Comparison of ENCODE assay signal across 13 mouse cellular contexts in genomic region chr6:4430704-4431310, GRCm38 (mm10).
DNase-seq lines count a peak whose midpoint lies in the region; ATAC-seq lines count a peak whose summit lies in the region.
"Had no signal": no experiment of that assay in that cellular context is flagged by ENCODE, and none has a peak within 500 bp of the region (broad histone marks: within the 10 kb centered on the region; RNA-seq: fewer than 3 reads in every experiment).

No protein-coding gene starts in this region.

- no peak overlapping the region for H3K4me3 ChIP-seq in forebrain, embryonic 15.5 days
- no peak overlapping the region for H3K4me3 ChIP-seq in forebrain, embryonic 12.5 days (replicated peaks)
- H3K4me3 ChIP-seq in forebrain, embryonic 16.5 days (replicated peaks; ENCODE audit: low read length), result no peak overlapping the region
- H3K4me3 ChIP-seq: erythroblast, embryonic 14.5 days; intestine, embryonic 15.5 days; layer of hippocampus, adult 2 months had no signal

- peaks cover 5% of the 10 kb centered on the region; the same call in 1 of the 2 replicates for H3K4me1 ChIP-seq in forebrain, embryonic 15.5 days
- H3K4me1 ChIP-seq in forebrain, embryonic 12.5 days, result no peaks in the 10 kb centered on the region
- H3K4me1 ChIP-seq in forebrain, embryonic 16.5 days (replicated peaks; ENCODE audit: control insufficient read depth, insufficient read depth, low read length), result 0 out of 2 replicates have a peak, but pooled peaks cover 4% of the 10 kb centered on the region
- H3K4me1 ChIP-seq: intestine, embryonic 15.5 days had no signal

- H3K9me3 ChIP-seq in forebrain, embryonic 15.5 days, result no peaks in the 10 kb centered on the region
- no peaks in the 10 kb centered on the region for H3K9me3 ChIP-seq in forebrain, embryonic 12.5 days
- H3K9me3 ChIP-seq in forebrain, embryonic 16.5 days (ENCODE audit: control insufficient read depth, low read length), result no peaks in the 10 kb centered on the region
- H3K9me3 ChIP-seq: intestine, embryonic 15.5 days had no signal

- DNase-seq in left cerebral cortex, postnatal 25 days (ENCODE audit: low spot score in 2 of 2), result peak; percentile 11 to 24
- no peak for DNase-seq in left cerebral cortex, postnatal 36 days (ENCODE audit: low spot score in 2 of 2)
- DNase-seq in Muller cell, postnatal 12 days (ENCODE audit: inconsistent ontology term), result peak; percentile 87
- no peak for DNase-seq in urinary bladder, postnatal 14 days (ENCODE audit: low spot score)
- no peak for DNase-seq in urinary bladder, postnatal 25 days (ENCODE audit: low spot score)
- DNase-seq: right cerebral cortex, postnatal 4 days; thymus, adult 18-20 months had no signal

- peak; percentile 72 for ATAC-seq in forebrain, embryonic 15.5 days (replicated peaks)
- no peak for ATAC-seq in forebrain, embryonic 12.5 days (ENCODE audit: low FRiP score)
- peak; percentile 87 for ATAC-seq in forebrain, embryonic 16.5 days
- ATAC-seq: intestine, embryonic 15.5 days had no signal

- H3K27me3 ChIP-seq in forebrain, embryonic 15.5 days, result no peaks in the 10 kb centered on the region
- no peaks in the 10 kb centered on the region for H3K27me3 ChIP-seq in forebrain, embryonic 12.5 days
- no peaks in the 10 kb centered on the region for H3K27me3 ChIP-seq in forebrain, embryonic 16.5 days (replicated peaks; ENCODE audit: control insufficient read depth, insufficient read depth, low read length)
- H3K27me3 ChIP-seq: intestine, embryonic 15.5 days had no signal

- WGBS in forebrain, embryonic 15.5 days, result 30% methylated on average over 1 of the region's 1 CpGs
- WGBS in forebrain, embryonic 12.5 days, result 90% methylated on average over 1 of the region's 1 CpGs
- 26% methylated on average over 1 of the region's 1 CpGs for WGBS in forebrain, embryonic 16.5 days

- no peak overlapping the region for H3K4me2 ChIP-seq in forebrain, embryonic 15.5 days (replicated peaks)
- no peak overlapping the region for H3K4me2 ChIP-seq in forebrain, embryonic 12.5 days
- no peak overlapping the region for H3K4me2 ChIP-seq in forebrain, embryonic 16.5 days (ENCODE audit: low read length)
- H3K4me2 ChIP-seq: intestine, embryonic 15.5 days had no signal

- H3K36me3 ChIP-seq in forebrain, embryonic 15.5 days, result no peaks in the 10 kb centered on the region
- H3K36me3 ChIP-seq in forebrain, embryonic 12.5 days (replicated peaks), result no peaks in the 10 kb centered on the region
- no peaks in the 10 kb centered on the region for H3K36me3 ChIP-seq in forebrain, embryonic 16.5 days (ENCODE audit: control insufficient read depth, insufficient read depth)
- H3K36me3 ChIP-seq: intestine, embryonic 15.5 days had no signal

- H3K27ac ChIP-seq in forebrain, embryonic 15.5 days (replicated peaks), result no peak overlapping the region
- no peak overlapping the region for H3K27ac ChIP-seq in forebrain, embryonic 12.5 days
- no peak overlapping the region for H3K27ac ChIP-seq in forebrain, embryonic 16.5 days (ENCODE audit: low read length)
- H3K27ac ChIP-seq: intestine, embryonic 15.5 days; layer of hippocampus, adult 2 months had no signal

- no peak overlapping the region for H3K9ac ChIP-seq in forebrain, embryonic 15.5 days (replicated peaks)
- no peak overlapping the region for H3K9ac ChIP-seq in forebrain, embryonic 12.5 days
- H3K9ac ChIP-seq in forebrain, embryonic 16.5 days (replicated peaks; ENCODE audit: low read depth, low read length), result no peak overlapping the region
- H3K9ac ChIP-seq: intestine, embryonic 15.5 days had no signal

- intact Hi-C loops in left cerebral cortex, postnatal 25 days (cut with DNase I), result no loop called here
- intact Hi-C loops in left cerebral cortex, postnatal 36 days (cut with DNase I), result no loop called here

Comparison
In these comparisons a context has a peak if more than half of its experiments do, and no peak if none do; other contexts are left out.
1. DNase-seq: peak in left cerebral cortex, postnatal 25 days (2 of 2) and Muller cell, postnatal 12 days (single experiment); none in left cerebral cortex, postnatal 36 days (0 of 2), urinary bladder, postnatal 14 days (single experiment) and urinary bladder, postnatal 25 days (single experiment).